Mouse (Mus musculus) left cerebral cortex, postnatal 4 days (tissue): ENCODE measurements around the gene Gm37419. TPM values are rescaled to one million over a fixed set of nuclear protein-coding genes. Genes with fewer than 3 reads are reported as not detected.

Experiments used
- DNase-seq: peaks from one replicate; pipeline ENCODE4 v3.0.0-alpha.2; 2022
- intact Hi-C: fragments of 180-260 bp; cut with DNase I; formaldehyde crosslinking; loops from one replicate; pipeline ENCODE4 v1.15.1; 2025
- total RNA-seq, 2 experiments: library from RNA; stranded (reverse); gene quantifications; 2 replicates each; pipeline ENCODE4 v1.2.3; 2021

Gm37419 gene
- total RNA-seq, 2 experiments from 2014 or later = not detected

DNA sequence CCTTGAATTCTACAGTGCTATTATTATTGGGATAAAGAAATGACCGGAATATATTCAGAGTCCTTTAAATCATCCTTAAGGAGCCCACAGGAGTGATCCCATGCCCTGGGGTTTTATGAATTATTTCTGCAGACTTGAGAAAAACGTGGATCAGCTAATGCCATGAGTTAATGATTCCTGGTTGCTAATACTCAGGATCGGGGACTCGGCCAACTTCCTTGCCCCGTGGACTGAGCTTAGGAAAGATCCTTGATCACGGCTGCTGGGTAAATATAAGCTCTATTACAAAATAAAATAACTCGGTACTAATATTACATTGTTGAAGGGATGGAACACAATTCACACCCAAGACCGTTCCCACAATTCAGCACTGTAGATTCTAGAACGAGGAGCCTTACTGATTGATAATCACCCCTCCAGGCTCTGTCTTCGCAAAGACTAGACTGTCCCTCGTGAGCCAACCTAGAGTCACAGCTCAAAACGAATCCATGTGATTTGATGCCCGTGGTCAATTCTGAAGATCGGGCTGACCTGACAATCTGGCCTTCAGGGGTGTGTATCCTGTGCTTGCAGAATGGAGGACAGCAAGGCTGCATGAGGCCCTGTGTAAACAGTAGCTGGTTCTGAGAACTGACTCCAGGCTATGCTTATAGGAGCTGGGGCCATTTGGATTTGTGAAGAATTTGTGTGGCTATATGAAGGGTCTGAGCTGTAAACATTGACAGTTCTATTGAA, 3.7 kb downstream of the Gm37419 start:
- intact Hi-C loops = loop anchor here (5.0 kb wide), 1 partner anchor 510 kb away; no protein-coding TSS in a partner anchor
- DNase-seq = no peak

DNA sequence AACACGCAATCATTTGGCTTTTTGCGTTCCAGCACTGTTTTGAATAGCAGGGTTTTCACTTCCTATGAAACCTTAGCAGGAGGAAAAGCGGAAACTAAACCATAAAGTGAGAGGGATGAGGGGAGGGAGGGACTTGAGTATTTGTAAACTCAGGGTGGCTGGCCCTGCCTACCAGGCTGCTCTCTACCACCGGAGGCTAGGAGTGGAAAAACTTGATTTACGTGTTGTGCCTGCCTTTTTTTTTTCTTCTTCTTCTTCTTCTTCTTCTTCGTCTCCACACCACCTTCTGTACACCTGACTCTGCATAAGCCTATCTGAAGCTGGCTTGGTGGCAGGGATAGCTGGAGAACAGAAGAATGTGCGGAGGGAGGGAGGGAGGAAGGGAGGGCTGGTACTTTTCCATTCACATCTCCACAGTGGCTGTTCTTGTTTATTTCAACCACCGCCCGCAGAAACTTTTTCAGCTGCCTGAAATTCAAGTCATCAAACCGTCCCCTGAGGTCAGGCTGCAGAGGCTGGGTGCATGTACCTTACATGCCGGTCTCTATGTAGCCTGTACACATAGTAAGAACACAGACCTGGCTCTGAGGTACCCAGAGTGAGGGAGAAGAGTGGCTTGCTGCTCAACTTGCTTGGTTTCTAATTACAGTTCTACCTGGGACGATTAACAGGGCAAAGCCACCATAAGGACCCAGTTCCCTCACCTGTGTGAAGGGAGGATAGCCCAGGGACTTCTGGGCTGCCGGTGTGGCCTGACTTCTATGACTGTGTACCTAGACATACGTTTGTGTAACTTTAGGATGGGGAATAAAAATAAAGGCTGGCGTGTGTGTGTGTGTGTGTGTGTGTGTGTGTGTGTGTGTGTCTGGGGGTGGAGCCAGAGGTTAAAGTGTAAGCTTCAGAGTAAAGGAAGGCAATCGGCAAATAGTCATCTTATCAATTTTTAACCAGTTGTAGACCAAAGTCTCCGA, 5.4 kb downstream of the Gm37419 start:
- intact Hi-C loops = loop anchor here (5.0 kb wide), 1 partner anchor 509 kb away; no protein-coding TSS in a partner anchor

DNA sequence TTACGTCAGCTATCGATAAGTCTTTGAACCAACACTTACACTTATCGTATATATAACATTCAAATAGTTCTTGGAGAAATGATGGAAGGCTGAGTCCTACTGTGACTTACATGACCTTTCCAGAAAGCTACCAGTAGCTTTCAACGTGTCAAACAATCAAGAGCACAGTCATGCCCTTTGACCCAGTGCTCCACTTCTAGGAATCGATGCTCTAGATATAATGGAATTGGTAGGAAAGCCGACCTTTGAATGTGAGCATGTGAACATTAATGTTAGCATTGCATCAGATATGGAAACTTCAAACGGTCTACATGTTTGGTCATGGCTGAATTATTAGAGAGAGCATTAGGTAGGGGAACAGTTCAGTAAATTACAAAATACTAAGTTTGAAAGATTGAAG, 8.1 kb downstream of the Gm37419 start:
- intact Hi-C loops = no loop called here

More for the DNA sequence above, 5.4 kb downstream of the Gm37419 start:
- DNase-seq = no peak

DNA sequence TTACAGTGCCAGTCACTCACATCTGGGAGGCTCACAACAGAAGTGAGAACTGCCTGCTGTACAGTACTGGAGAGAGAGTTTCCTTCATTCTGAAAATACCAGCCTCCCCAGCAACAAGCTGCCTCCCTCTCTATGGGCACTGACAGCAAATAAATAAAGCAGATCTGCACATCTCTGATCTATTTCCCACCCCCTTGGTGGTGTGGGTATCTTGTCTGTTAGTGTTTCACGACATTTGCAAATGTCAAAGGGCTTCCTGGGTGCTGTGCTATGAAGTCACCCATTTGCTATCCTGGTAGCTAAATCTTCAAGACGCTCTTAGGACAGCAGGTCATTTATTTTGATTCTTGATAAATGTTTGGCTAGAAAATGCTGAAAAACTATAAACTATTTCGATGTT, 8.9 kb downstream of the Gm37419 start:
- DNase-seq = no peak
- intact Hi-C loops = no loop called here

More for the DNA sequence above, 8.1 kb downstream of the Gm37419 start:
- no peak for DNase-seq

DNA sequence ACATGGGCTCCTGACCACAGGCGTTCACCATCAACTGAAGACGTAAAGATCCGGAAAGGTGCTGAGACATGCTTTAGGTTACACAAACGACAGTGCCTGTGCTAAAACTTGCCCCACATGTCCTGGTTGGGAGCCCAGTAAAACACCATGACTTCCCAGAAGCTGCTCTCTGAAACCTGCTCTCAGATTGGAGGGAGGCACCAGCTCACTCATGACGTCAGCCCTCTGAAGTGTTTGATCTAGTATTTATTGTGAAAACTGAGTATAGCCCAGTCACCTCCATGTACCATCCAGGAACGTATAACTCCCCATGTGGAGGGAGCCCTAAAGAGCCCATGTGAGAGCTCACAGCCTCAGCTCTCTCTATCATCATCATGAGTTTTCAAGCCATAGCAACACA, 9.6 kb downstream of the Gm37419 start:
- DNase-seq = no peak
- intact Hi-C loops = no loop called here

DNA sequence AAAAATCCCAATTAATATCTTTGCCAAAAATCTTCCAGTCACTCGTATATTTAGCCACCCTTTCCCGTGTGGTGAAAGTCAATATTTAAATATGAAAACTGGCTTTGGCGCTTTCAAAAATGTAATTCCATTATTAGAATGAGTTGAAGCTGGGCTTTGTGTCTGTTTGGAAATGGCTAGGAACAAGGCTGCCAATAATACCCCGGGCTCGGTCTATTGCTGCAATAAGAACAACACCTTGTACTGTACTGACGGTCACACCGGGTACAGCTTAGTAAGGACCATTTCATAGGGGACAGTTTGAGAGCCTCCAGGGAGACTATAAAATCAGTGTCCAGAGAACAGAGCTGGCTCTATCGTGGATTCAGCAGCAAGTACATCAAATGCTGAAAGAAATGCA, 17.6 kb downstream of the Gm37419 start:
- DNase-seq = no peak
- intact Hi-C loops = no loop called here

DNA sequence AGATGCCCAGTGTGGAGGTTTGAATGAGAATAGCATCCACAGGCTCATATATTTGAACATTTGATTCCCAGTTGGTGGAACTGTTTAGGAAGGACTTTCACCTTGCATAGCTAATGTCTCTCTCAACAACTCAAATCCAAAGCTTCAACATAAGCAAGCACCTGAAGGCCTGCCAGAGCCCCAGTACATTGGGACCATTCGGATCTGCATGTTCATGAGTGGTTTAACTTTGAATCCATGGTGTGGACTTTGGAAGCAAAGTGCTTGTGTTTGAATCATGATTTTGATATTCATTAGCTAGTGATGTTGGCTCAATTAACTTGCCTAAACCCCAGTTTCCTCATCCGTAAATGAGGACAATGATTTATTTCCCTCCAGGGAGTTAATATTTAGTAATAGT, 21.6 kb downstream of the Gm37419 start:
- intact Hi-C loops = no loop called here
- DNase-seq = no peak

DNA sequence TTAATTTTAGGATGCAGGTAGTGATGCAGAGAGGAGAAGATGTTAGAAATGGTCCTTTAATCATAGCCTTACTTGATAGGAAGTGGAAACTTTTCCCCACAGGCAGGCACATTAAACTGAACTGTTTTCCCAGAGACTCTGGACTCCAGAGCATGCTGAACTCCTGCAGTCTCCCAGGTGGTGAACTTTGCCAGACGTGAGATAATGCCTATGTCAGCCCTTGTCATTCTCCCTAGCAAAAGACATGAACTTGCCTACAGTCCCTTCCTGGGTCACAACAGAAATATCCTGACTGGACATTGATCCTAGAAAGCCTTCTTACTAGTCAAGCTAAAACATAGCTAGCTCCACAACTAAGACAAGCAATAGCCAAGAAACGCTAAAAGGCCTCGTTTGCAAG, 23.0 kb downstream of the Gm37419 start:
- DNase-seq = no peak
- intact Hi-C loops = no loop called here

DNA sequence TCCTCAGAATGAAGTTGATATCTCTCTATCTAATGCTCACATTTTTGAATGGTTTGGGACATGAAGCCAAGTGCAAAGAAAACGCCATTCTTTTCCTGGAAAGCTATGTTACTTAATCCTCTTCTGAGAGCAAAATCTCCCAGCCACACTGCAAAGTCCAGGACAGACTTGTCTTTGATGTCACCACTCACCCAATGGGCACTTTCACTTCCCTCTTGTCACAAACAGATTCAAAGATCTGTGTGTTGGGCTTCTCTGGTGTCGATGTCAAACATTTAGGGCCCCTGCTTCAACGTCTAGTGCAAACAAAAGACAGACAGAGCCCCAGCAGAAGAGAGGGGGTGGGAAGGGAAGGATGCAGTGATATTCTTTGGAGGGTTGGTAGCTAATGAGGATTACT, 23.8 kb downstream of the Gm37419 start:
- DNase-seq = no peak
- intact Hi-C loops = no loop called here

DNA sequence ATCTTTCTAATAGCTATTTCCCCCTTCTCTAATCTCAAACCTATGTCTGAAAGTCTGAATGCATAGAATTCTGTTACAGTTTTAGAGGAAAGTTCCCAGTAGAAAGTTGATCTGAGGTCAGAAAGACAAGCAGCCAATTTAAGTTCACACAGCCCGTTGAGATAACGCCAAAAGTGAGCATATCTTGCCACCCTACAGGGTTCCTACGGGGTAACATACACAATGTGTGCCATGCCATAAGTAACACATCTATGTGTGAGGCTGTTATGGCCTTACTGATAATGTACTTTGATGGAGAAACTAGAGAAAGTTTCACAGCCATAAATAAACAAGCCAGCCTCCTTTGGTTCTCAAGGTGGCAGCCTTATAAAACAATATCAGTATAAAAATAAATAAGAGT, 26.1 kb downstream of the Gm37419 start:
- intact Hi-C loops = no loop called here
- DNase-seq = no peak

DNA sequence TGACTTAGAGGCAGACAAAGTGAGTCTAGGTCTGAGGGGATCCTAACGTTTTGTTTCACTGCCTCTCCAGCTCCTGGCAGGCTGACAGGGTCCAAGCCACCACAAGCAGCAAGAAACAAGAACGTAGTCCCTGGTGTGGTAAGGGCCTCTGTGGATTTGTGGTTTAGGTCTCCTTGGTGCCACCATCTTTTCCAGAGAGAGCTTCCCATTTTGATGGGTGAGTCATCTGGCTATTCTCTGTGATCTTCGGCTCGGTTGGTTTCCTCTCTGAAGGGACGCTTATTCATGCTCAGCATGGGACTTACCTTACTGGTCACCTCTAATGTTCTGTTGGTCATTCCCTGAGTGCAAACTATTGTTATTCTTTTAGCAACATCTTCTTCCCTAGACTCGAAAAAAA, 28.0 kb downstream of the Gm37419 start:
- intact Hi-C loops = no loop called here
- DNase-seq = no peak

DNA sequence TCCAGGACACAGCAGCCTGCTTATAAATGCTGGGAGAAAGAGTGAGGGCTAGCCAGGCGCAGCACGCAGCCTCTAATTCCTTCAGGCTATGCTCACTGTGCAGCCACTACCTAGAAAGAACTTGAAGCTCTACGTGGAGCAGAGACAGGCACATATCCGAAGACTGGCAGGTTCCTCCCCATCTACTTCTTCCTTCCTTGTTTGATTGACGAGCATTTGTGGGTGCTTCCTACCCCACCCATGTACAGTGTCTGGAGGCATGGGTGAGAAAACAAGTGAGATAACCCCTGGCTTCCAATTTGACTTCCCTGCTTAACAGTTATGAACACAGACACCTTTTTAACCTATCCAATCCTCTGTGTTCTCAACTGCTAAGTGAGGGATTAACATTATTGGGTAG, 28.5 kb downstream of the Gm37419 start:
- no peak for DNase-seq
- intact Hi-C loops = no loop called here

DNA sequence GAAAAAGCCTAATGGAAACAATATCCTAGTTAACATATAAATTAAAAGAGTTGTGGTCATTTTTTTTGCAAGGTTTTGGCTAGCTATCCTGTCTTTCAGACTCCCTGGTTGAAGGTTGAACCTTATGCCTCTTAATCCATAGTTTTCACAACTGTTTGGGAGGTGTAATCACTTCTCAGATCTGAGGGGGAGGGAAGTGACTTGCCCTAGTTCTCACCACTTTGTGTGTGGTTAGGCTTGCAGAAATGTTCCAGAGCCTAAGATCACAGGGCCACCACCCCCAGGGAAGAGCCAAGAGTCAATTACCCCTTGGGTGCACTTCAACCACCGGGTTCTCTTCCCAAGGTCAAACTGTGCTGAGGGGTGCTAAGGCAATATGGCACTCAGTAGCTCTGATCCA, 33.4 kb downstream of the Gm37419 start:
- DNase-seq = no peak
- intact Hi-C loops = no loop called here

DNA sequence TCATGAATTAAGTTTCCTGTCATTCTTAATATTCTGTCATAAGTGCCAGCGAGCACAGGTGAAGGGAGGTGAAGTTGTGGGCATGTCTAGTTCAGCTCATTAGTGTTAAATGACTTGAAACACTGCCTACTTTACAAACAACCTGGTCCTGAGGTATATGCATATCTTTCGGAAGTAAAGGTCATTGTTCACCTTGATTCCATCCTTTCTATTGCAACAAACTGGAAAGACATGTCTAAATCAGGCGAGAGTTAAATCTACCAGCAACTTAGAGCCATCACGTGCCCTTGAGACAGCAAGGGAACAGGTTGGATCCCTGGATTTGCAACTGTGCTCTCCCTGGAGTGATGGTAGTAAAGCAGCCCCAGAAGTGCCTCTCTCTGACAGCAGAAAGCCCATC, 34.3 kb downstream of the Gm37419 start:
- DNase-seq = no peak
- intact Hi-C loops = no loop called here

DNA sequence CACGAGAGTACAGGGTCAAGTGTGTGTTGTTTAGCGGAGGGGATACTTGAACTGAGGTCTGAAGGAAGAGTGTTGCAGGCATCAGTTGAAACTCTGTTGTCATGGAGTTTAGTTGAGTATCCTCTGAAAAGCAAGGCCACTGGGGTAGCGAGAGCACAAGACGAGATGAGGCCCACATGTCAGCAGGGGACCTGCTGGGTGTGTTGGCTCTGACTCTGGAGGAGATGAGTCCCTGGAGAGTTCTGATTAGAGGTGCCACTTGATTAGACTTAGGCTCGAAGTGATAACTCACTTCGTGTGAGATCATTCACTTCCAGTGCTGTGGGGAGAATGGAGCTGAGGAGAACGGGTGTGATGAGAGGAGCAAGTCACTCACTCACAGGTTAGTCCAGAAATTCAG, 37.2 kb downstream of the Gm37419 start:
- DNase-seq = no peak

DNA sequence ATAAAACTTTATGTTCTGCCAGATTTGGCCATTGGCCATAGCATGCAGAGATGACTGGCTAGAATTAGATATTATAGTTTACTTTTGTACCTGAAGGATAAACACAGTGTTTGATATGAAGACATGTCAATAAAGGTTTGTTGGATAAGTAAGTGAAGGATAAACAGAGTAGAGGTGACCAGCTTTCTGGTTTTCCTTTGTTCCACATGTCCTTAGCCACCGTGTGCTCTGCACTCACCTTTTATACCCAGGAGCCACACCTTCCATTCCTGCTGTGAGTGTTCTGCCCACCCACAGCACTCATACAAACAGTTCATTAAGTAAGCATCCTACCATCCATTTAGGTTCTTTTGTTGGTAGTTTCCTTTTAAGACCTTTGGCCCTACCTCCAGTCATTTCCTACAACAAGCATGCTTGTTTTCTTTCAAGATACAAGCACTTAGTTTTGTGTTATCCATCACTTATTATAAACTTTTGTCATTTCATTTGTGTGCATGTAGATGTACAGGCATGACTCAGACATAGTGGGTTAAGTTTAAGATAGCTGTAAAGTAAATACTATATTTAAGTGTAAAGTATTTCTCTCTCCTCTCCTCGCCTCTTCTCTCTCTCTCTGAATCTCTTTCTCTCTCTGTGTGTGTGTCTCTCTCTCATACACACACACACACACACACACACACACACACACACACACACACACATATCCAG, 41.8 kb downstream of the Gm37419 start:
- no peak for DNase-seq
- intact Hi-C loops = no loop called here

More for the DNA sequence above, 37.2 kb downstream of the Gm37419 start:
- intact Hi-C loops = no loop called here

DNA sequence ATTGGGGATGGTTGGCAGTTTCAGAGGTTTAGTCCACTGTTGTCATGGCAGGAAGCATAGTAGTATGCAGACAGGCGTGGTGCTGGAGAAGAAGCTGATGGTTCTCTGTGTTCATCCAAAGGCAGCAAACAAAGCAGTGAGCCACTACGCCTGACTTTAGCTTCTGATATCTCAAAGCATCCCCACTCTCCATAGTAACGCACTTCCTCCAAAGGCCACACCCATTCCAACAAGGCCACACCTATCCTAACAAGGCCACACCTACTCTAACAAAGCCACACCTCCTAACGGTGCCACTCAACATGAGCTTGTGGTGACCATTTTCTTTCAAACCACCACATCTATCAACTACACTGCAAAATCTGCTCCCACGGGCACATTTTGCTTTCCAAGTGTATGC, 45.0 kb downstream of the Gm37419 start:
- no peak for DNase-seq
- intact Hi-C loops = no loop called here

DNA sequence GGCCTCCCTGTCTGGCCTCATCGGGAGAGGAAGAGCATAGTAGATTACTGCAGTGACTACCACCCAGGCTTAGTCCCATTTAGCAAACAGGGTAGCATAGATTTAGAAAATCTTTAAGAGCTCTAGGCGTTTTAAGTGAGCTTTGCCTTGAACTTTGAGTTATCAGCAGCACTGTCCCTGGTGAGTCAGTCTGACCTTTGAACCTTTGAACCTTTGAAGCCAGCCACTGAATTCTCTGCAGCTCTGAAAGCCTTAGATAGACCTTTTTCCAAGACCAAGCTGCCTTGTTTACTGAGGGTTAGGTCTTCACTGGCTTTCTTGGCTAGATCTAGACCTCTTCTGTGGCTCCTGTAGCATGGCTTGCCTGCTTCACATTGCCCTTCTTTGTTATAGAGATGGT, 46.2 kb downstream of the Gm37419 start:
- no peak for DNase-seq
- intact Hi-C loops = no loop called here

DNA sequence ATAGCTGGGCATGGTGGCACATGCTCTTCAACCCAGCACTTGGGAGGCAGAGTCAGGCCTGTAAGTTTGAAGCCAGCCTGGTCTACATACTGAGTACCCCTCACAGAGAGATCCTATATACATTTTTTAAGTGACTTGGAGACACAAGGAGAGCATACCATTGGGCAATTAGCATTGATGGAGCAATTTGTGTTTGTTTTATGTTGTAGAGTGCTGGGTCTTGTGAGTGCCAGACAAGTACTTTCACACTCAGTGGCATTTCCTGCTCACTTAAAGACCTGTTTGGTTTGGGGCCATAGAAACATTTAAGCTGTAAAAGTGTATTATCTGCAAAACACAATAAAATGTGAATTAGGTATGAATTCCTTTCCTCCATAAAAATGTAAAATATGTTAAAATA, 47.5 kb downstream of the Gm37419 start:
- no peak for DNase-seq
- intact Hi-C loops = no loop called here

DNA sequence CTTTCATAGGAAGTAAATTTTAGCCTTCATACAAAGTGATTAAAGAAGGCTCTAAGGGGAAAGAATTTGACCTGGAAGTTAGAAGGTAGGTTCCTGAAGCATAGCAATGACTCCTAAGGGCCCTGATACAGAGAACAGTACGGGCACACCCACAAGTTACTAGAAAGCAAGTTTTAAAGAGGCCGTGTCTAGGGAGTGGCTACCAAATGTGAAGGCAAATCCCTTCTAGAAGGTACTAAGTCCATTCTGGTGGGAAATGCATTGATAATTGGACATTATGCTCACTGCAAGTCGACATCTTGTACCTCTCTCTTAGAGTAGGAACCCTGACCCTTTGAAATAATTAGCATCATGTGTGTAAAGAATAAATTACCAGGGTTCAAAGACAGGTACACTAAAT, 48.1 kb downstream of the Gm37419 start:
- intact Hi-C loops = no loop called here
- DNase-seq = no peak
